Mouse (Mus musculus) frontal cortex, postnatal 14 days (tissue): ENCODE measurements around the gene Ywhah.

Experiments
- DNase-seq, 2 experiments: peaks; one replicate each; pipeline ENCODE4 v3.0.0; 2022; ENCODE audit warnings: low spot score in 2 of 2

Ywhah gene

DNA sequence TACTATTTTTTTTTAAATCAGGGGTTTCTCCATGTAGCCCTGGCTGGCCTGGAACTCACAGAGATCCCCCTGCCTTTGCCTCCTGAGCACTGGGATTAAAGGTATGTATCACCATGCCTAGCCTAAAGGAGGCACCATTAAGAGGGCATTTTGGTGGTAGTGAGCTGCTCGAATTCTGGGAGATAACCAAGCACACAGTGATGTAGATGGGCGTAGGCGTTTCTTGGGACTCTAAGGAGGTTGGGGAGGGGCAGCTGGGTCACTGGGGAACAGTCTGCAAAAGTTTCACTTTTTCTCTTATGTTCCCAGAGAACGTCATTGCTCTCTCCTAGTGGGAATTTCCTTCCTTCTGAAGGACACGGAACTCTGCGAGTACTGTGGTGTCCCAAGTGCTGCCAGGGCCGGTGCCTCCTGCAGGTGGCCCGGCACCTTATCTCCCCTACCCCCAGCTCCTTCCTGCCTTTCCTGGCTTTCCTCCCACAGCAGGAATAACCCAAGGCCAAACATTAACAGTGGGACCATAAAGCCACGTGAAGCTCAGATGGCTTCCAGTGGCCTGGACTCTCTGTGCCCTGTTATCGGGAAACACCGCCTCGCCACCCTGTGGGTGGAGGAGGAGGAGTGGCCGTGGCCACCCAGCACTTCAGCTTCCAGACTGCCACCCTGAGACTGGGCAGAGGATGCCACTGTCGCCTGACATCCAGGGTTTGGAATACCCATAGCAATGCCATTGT lies 34.4 kb downstream of the Ywhah start:
- DNase-seq, result no peak

DNA sequence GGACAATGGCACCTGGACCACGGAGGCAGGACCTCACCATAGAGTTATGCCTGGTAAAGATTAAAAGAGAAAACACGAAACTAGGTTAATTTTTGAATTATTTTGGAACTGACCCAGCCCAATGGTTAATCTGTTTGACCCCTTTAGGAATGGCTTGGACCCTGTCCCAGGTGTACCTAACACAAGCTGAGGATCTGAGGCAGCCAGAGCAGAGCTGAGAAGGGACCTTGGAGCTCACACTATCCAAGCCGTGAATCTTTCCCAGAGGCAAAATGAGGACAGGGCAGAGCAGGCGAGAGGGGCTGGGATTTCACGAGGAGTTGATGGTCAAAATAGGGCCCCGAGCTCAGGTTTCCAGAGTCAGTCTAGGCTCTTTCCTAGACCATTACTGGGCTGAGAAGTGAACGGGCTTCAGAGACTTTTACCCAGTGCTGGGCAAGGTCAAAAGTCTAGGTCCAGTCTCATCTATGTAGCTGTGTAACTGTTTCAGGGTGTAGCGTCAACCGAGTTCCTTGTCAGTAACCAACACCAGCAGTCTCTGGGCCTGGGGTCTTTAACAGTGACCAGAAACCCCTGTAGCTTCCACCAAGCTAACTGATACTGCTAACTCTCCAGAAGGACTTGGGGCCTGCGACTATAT lies 37.6 kb downstream of the Ywhah start:
- no peak for DNase-seq

GRCm38 (mm10) chr5:33070071-33070470 lies 51.5 kb downstream of the Ywhah start:
- no peak for DNase-seq

DNA sequence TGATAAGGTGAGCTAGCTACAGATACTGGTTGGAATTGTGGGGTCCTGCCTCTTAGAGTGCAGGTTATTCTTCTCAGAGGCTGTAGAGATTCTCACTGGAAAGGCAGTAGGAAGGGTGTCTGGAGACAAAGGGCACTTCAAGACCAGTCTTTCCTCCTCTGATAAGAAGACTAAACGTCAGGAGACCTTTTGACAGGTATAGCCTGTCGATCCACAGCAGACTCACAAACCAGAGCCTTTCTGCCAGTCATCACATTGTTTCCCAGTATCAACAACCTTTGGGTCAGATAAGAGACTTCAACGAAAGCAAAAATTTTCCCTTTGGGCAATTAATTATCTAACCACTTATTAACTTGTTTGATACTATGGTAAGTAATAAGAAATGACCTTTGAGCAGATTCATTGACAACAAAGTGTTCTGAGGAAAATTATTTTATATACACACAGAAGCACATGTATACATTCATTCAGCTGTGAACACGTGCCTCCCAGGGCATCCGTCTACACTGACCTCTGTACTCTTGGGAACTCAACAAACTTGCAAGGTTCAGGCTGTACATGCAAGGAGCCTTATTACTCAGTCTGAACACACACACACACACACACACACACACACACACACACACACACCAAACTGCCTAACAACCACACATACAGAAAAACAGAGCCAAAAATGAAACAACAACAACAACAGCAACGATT lies 58.0 kb downstream of the Ywhah start:
- DNase-seq, result no peak
